Mouse (Mus musculus): Measurements from ENCODE around the gene 5730455P16Rik. TPM values are rescaled to one million over a fixed set of nuclear protein-coding genes. Genes with fewer than 3 reads are reported as not detected.

5730455P16Rik gene
- total and polyA plus RNA-seq, 3 experiments: 12.7 to 19.7 (median 15.0) TPM

- dilution Hi-C loops (cut with MboI; ENCODE audit: extremely low pct_ligation_motif_present, extremely low pct_unique_long_range_greater_than_20kb, low sequenced_read_pairs) (no loop called here), in situ Hi-C loops (cut with MboI; ENCODE audit: low pct_ligation_motif_present, low pct_unique_long_range_greater_than_20kb, low sequenced_read_pairs) (no loop called here)
- H3K27me3 ChIP-seq (replicated peaks): peaks cover 22% of the 10 kb centered on the region
- no peak overlapping the region for H3K4me3 ChIP-seq (replicated peaks in 1 of 3; ENCODE audit: low read depth in 2 of 3, low read length in 2 of 3, poor library complexity in 1 of 3)
- no peaks in the 10 kb centered on the region for H3K79me2 ChIP-seq (replicated peaks; ENCODE audit: control insufficient read depth, extremely low read depth, insufficient read depth, poor library complexity, severe bottlenecking)
- peaks cover 0 to 5% of the 10 kb centered on the region in 2 experiments; a peak in 3 of 4 replicates for H3K4me1 ChIP-seq (ENCODE audit: control insufficient read depth in 1 of 2, insufficient read depth in 2 of 2)
- no peak overlapping the region for H3K9ac ChIP-seq (ENCODE audit: insufficient read depth, low read depth)
- DNase-seq (ENCODE audit: extremely low read depth): no peak
- no peak overlapping the region for H3K4me2 ChIP-seq (ENCODE audit: insufficient read depth, low read depth, poor library complexity, severe bottlenecking)
- no peak overlapping the region for H3K27ac ChIP-seq (ENCODE audit: insufficient read depth, low read depth)
- no peaks in the 10 kb centered on the region for H3K9me3 ChIP-seq (replicated peaks; ENCODE audit: low read length)
- H3K36me3 ChIP-seq (replicated peaks in 1 of 2; ENCODE audit: control insufficient read depth in 1 of 2, insufficient read depth in 1 of 2, low read length in 1 of 2): no peaks in the 10 kb centered on the region
- TF ChIP-seq EP300 (IDR thresholded peaks at IDR 0.05; ENCODE audit: low read length) (no peak), USF2 (conservative IDR thresholded peaks at IDR 0.05; ENCODE audit: low read depth, low read length) (no peak), CTCF (conservative IDR thresholded peaks at IDR 0.05 in 1 of 2, IDR thresholded peaks at IDR 0.05 in 1 of 2; ENCODE audit: low read depth in 2 of 2, low read length in 2 of 2) (no peak), ZC3H11A (IDR thresholded peaks at IDR 0.05; ENCODE audit: low read depth, low read length) (no peak), GABPA (IDR thresholded peaks at IDR 0.05; ENCODE audit: insufficient replicate concordance, low read depth, low read length) (no peak), POLR2AphosphoS2 (IDR thresholded peaks at IDR 0.05; ENCODE audit: low read depth, low read length) (no peak), MEF2A (IDR thresholded peaks at IDR 0.05; ENCODE audit: borderline replicate concordance, low read depth, low read length) (no peak), NELFE (IDR thresholded peaks at IDR 0.05; ENCODE audit: low read depth, low read length) (no peak), CHD2 (IDR thresholded peaks at IDR 0.05; ENCODE audit: low read length) (no peak), TCF12 (IDR thresholded peaks at IDR 0.05; ENCODE audit: low read depth, low read length) (no peak), POLR2A (IDR thresholded peaks at IDR 0.05; ENCODE audit: low read depth, low read length) (no peak), BHLHE40 (IDR thresholded peaks at IDR 0.05; ENCODE audit: low read depth, low read length) (no peak), MXI1 (IDR thresholded peaks at IDR 0.05; ENCODE audit: low read depth, low read length) (no peak), KAT2A (IDR thresholded peaks at IDR 0.05; ENCODE audit: insufficient replicate concordance, low read length) (no peak), CHD1 (IDR thresholded peaks at IDR 0.05; ENCODE audit: low read depth, low read length) (no peak), ZNF384 (IDR thresholded peaks at IDR 0.05; ENCODE audit: low read depth, low read length) (no peak)
Measured at GRCm38 (mm10) chr11:80324636-80325035, 53.2 kb downstream of the 5730455P16Rik start.

DNA sequence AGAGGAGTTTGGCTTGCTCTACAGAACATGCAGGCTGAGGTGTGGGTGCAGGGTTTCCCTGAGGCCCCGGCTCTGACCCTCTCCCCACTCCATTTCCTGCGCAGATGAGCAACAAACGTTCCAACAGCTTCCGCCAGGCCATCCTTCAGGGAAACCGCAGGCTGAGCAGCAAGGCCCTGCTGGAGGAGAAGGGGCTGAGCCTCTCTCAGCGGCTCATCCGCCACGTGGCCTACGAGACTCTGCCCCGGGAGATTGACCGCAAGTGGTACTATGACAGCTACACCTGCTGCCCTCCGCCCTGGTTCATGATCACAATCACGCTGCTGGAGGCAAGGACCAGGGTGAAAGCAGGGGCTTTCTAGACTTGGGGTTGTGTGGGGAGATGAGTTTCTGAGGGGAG lies 54.6 kb downstream of the 5730455P16Rik start:
- Histone ChIP-seq H3K36me3 (replicated peaks in 1 of 2; ENCODE audit: control insufficient read depth in 1 of 2, insufficient read depth in 1 of 2, low read length in 1 of 2) (no peaks in the 10 kb centered on the region), H3K9ac (ENCODE audit: insufficient read depth, low read depth) (no peak overlapping the region), H3K9me3 (replicated peaks; ENCODE audit: low read length) (no peaks in the 10 kb centered on the region), H3K4me2 (ENCODE audit: insufficient read depth, low read depth, poor library complexity, severe bottlenecking) (no peak overlapping the region), H3K4me3 (replicated peaks in 1 of 3; ENCODE audit: low read depth in 2 of 3, low read length in 2 of 3, poor library complexity in 1 of 3) (no peak overlapping the region), H3K27me3 (replicated peaks) (peaks cover 23% of the 10 kb centered on the region), H3K27ac (ENCODE audit: insufficient read depth, low read depth) (no peak overlapping the region), H3K4me1 (ENCODE audit: control insufficient read depth in 1 of 2, insufficient read depth in 2 of 2) (peaks cover 0 to 3% of the 10 kb centered on the region in 2 experiments; a peak in 2 of 4 replicates), H3K79me2 (replicated peaks; ENCODE audit: control insufficient read depth, extremely low read depth, insufficient read depth, poor library complexity, severe bottlenecking) (no peaks in the 10 kb centered on the region)
- in situ Hi-C loops (cut with MboI; ENCODE audit: low pct_ligation_motif_present, low pct_unique_long_range_greater_than_20kb, low sequenced_read_pairs) (no loop called here), dilution Hi-C loops (cut with MboI; ENCODE audit: extremely low pct_ligation_motif_present, extremely low pct_unique_long_range_greater_than_20kb, low sequenced_read_pairs) (no loop called here)
- DNase-seq (ENCODE audit: extremely low read depth): no peak
- TF ChIP-seq USF1 (IDR thresholded peaks at IDR 0.05; ENCODE audit: low read depth, low read length) (no peak), KAT2A (IDR thresholded peaks at IDR 0.05; ENCODE audit: insufficient replicate concordance, low read length) (no peak), MAZ (IDR thresholded peaks at IDR 0.05; ENCODE audit: low read depth, low read length) (no peak)

Measured in CH12.LX (cell line).